Mouse (Mus musculus): ENCODE results near the gene Spata31d1a. TPM values are rescaled to one million over a fixed set of nuclear protein-coding genes. Genes with fewer than 3 reads are reported as not detected.
A peak's percentile ranks its signal among the peaks of the same experiment; 100 is the strongest.

The Spata31d1a gene
- total and polyA plus RNA-seq, 2 experiments from 2014 or later: 0.21 TPM; not detected in 1

- peak; percentile 81 for ATAC-seq
- H3K4me1 ChIP-seq (ENCODE audit: insufficient read depth): peaks cover 10% of the 10 kb centered on the region; the same call in 1 of the 2 replicates
- peak overlapping the region; percentile 76 for H3K27ac ChIP-seq (ENCODE audit: low read depth, low read length)
Observed at GRCm38 (mm10) chr13:59652651-59653050, 57.5 kb downstream of the Spata31d1a start.

More at GRCm38 (mm10) chr13:59652651-59653050, 57.5 kb downstream of the Spata31d1a start:
- no peak overlapping the region for H3K4me3 ChIP-seq (ENCODE audit: low read depth, low read length)
- H3K27me3 ChIP-seq (ENCODE audit: insufficient read depth, low read length): no peaks in the 10 kb centered on the region
- no peak overlapping the region for H3K9ac ChIP-seq
- no peak overlapping the region for H3K4me2 ChIP-seq (ENCODE audit: low read depth)
- 0 out of 2 replicates have a peak, but pooled peaks cover 14% of the 10 kb centered on the region for H3K36me3 ChIP-seq (ENCODE audit: insufficient read depth)
- TF ChIP-seq CTCF (IDR thresholded peaks at IDR 0.05; ENCODE audit: low read depth): 0 out of 2 replicates have a peak, but pooled peaks have one; percentile 12
- peak; percentile 66 for DNase-seq
- no peaks in the 10 kb centered on the region for H3K9me3 ChIP-seq (ENCODE audit: low read length)
- 21% methylated on average over 5 of the region's 5 CpGs for WGBS

Other genes starting within 250 kb of the Spata31d1a start
- 136 and 160 TPM in 2 replicates for gene Agtpbp1, start 125.1 kb downstream of the Spata31d1a start, total RNA-seq (2014; rRNA removed)
- gene Agtpbp1, start 125.1 kb downstream of the Spata31d1a start, polyA plus RNA-seq (2015; fragmentation: Nextera tagmentation; extraction: Ambion mirVana): 60.7 and 65.1 TPM in 2 replicates
- 50.4 and 67.8 TPM in 2 replicates for gene Naa35, start 125.1 kb downstream of the Spata31d1a start, total RNA-seq (2014; rRNA removed)
- 116 and 132 TPM in 2 replicates for gene Naa35, start 125.1 kb downstream of the Spata31d1a start, polyA plus RNA-seq (2015; fragmentation: Nextera tagmentation; extraction: Ambion mirVana)
- gene Golm1, start 34.5 kb downstream of the Spata31d1a start, total RNA-seq (2014; rRNA removed): 22.1 and 23.2 TPM in 2 replicates
- 16.8 and 18.6 TPM in 2 replicates for gene Golm1, start 34.5 kb downstream of the Spata31d1a start, polyA plus RNA-seq (2015; fragmentation: Nextera tagmentation; extraction: Ambion mirVana)
- gene 4921517D22Rik, start 16.2 kb downstream of the Spata31d1a start, total RNA-seq (2014; rRNA removed): not detected in 2 replicates
- not detected in 2 replicates for gene 4921517D22Rik, start 16.2 kb downstream of the Spata31d1a start, polyA plus RNA-seq (2015; fragmentation: Nextera tagmentation; extraction: Ambion mirVana)
- gene Spata31d1b, start 2.0 kb upstream of the Spata31d1a start, total RNA-seq (2014; rRNA removed): 0.08 and 0.33 TPM in 2 replicates
- not detected in 2 replicates for gene Spata31d1b, start 2.0 kb upstream of the Spata31d1a start, polyA plus RNA-seq (2015; fragmentation: Nextera tagmentation; extraction: Ambion mirVana)
- gene Spata31d1d, start 21.4 kb upstream of the Spata31d1a start, total RNA-seq (2014; rRNA removed): not detected in 2 replicates
- gene Spata31d1d, start 21.4 kb upstream of the Spata31d1a start, polyA plus RNA-seq (2015; fragmentation: Nextera tagmentation; extraction: Ambion mirVana): not detected in 2 replicates
- gene 1700014D04Rik, start 36.4 kb upstream of the Spata31d1a start, total RNA-seq (2014; rRNA removed): 0.24 and 0.31 TPM in 2 replicates
- gene 1700014D04Rik, start 36.4 kb upstream of the Spata31d1a start, polyA plus RNA-seq (2015; fragmentation: Nextera tagmentation; extraction: Ambion mirVana): 0.42 and 0.54 TPM in 2 replicates
- 77.2 and 87.8 TPM in 2 replicates for gene Isca1, start 59.5 kb upstream of the Spata31d1a start, total RNA-seq (2014; rRNA removed)
- 154 and 168 TPM in 2 replicates for gene Isca1, start 59.5 kb upstream of the Spata31d1a start, polyA plus RNA-seq (2015; fragmentation: Nextera tagmentation; extraction: Ambion mirVana)
- gene Gm49354, start 71.9 kb upstream of the Spata31d1a start, total RNA-seq (2014; rRNA removed): not detected in 2 replicates
- gene Gm49354, start 71.9 kb upstream of the Spata31d1a start, polyA plus RNA-seq (2015; fragmentation: Nextera tagmentation; extraction: Ambion mirVana): not detected in 2 replicates
- gene Tut7, start 112.8 kb upstream of the Spata31d1a start, total RNA-seq (2014; rRNA removed): 42.3 and 51.2 TPM in 2 replicates
- gene Tut7, start 112.8 kb upstream of the Spata31d1a start, polyA plus RNA-seq (2015; fragmentation: Nextera tagmentation; extraction: Ambion mirVana): 26.8 and 36.8 TPM in 2 replicates